ENCODE assay signal across 23 mouse cellular contexts in the genomic region with DNA sequence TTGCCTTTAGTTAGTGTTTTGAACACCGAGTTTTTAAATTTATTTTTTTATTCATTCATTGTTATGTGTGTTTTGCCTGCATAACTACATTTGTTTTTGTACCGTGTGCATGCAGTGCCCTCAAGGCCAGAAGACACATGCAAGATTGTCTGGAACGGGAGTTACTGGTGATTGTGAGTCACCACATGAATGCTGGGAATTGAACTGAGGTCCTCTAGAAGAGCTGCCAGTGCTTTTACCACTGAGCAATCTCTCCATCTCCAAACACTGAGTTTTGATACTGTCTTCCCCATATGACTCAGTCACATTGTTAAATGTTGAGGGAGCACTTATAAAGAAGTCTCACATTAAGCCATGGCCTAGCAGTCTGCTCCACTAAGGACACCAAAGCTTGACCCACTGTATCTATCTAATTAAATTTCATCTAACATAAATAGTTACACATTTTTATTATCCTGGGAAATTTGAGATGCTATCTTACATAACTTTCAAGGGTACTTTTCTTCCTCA.
DNase-seq lines count a peak whose midpoint lies in the region; TF ChIP-seq lines count a peak whose summit lies in the region.
"Had no signal": no experiment of that assay in that cellular context is flagged by ENCODE, and none has a peak within 500 bp of the region (broad histone marks: within the 10 kb centered on the region; RNA-seq: fewer than 3 reads in every experiment).

No protein-coding gene starts in this region.

- peaks cover 4% of the 10 kb centered on the region for H3K4me1 ChIP-seq in embryonic fibroblast, embryonic 13.5 days (ENCODE audit: control insufficient read depth, insufficient read depth, low read length)
- H3K4me1 ChIP-seq: embryonic facial prominence, embryonic 12.5 days; forebrain, embryonic 10.5 days; hindbrain, embryonic 10.5 days had no signal

- no peak for TF ChIP-seq CTCF in embryonic fibroblast, embryonic 13.5 days (IDR thresholded peaks at IDR 0.05; ENCODE audit: borderline replicate concordance, insufficient read depth, low read length)

- peak overlapping the region; percentile 19 for H3K27ac ChIP-seq in embryonic fibroblast, embryonic 13.5 days (ENCODE audit: insufficient read depth, low read length)
- H3K27ac ChIP-seq: embryonic facial prominence, embryonic 12.5 days; embryonic facial prominence, embryonic 15.5 days; forebrain, embryonic 10.5 days; forebrain, embryonic 13.5 days; heart, embryonic 15.5 days; hindbrain, embryonic 10.5 days had no signal

- no peak overlapping the region for H3K4me3 ChIP-seq in embryonic fibroblast, embryonic 13.5 days (ENCODE audit: insufficient read depth, low read length)
- H3K4me3 ChIP-seq: embryonic facial prominence, embryonic 12.5 days; embryonic facial prominence, embryonic 15.5 days; erythroblast, embryonic 14.5 days; forebrain, embryonic 10.5 days; forebrain, embryonic 13.5 days; heart, embryonic 12.5 days; heart, embryonic 15.5 days; hindbrain, embryonic 10.5 days; hindbrain, embryonic 13.5 days had no signal

- TF ChIP-seq POLR2A in embryonic fibroblast, embryonic 13.5 days (IDR thresholded peaks at IDR 0.05; ENCODE audit: low read depth, low read length) = no peak

- peak; percentile 49 for DNase-seq in adrenal gland, adult 2 months
- DNase-seq in adrenal gland, postnatal 25 days = no peak
- DNase-seq in 416B (ENCODE audit: low read depth) = peak; percentile 25
- no peak for DNase-seq in right cerebral cortex, postnatal 14 days
- no peak for DNase-seq in cerebellum, adult 8-10 months
- DNase-seq: cerebellum, adult 18-20 months; cerebellum, adult 9-11 months; cerebellum, postnatal 25 days; gastrocnemius, postnatal 10 days; gastrocnemius, postnatal 36 days; heart, postnatal 10 days; heart, postnatal 36 days; kidney, adult 18-20 months had no signal

Comparison
In these comparisons a context has a peak if more than half of its experiments do, and no peak if none do; other contexts are left out.
1. DNase-seq: peak in adrenal gland, adult 2 months (single experiment) and 416B (single experiment); none in adrenal gland, postnatal 25 days (single experiment), right cerebral cortex, postnatal 14 days (single experiment) and cerebellum, adult 8-10 months (single experiment).